Mouse (Mus musculus): ENCODE results near the gene Ryr2. TPM values are rescaled to one million over a fixed set of nuclear protein-coding genes. Genes with fewer than 3 reads are reported as not detected.

Ryr2 gene
- total RNA-seq, 2 experiments from 2014 or later, result 936 to 1,019 TPM

DNA sequence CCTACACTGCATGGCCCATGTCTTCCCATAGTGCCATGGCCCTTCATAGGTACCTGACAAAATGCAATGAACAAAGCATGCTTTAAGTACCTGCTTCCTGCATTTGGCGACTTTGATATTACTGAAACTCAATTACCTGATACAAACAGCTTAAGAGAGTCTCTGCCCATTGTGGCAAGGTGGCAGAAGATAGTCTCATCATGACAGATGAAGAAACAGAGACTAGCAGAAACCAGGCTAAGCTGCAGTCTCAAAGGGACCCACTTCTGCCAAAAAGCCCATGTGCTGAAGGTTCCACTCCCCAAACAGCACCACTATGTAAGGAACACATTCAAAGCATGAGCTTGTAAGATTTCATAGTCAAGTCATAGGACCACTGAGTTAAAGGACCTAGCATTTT lies 7.8 kb downstream of the Ryr2 start:
- DNase-seq (ENCODE audit: low spot score), result no peak
- intact Hi-C loops (cut with DNase I), result no loop called here

DNA sequence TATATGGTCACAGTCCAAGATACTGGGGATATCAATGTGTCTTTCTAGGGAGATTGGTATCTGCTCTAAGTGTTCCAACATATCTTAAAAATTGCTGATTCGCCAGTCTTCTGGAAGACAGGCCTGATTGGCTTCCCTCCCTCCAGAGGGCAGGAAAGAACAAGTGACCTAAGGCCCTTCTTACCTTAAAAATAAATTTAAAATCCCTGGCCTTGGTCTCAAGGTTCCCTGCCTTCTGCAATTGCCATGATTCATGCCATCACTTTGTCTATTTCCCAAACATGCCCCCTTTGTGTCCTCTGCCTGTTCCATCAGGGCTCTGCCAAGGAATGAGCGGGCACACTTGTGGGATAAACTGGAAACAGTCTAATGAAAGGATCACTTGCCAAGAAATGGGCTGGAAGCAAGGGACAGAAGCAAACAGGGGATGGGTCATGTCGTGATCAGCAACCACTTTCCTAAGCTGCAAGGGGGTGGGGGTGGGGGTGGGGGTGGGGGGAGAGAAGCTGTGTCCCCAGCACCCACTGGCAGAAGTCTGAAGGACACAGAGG lies 10.3 kb downstream of the Ryr2 start:
- intact Hi-C loops (cut with DNase I), result no loop called here
- no peak for DNase-seq (ENCODE audit: low spot score)

DNA sequence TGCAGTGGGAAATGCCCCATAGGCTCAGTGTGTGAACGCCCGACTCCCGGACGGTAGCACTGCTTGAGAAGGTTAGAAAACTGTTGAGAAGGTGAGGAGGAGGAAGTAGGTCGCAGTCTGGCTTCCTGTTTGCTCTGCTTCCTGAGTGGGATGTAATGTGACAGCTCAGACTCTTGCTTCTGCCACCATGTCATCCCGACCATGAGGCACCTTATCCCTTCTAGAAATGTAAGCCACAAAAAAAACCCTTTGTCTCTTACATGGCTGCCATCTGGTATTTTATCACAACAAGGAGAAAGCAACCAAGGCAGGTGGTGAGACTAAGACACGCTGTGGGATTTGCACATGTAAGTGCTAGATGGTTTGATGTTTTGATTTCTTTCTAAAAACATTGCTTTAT lies 12.2 kb downstream of the Ryr2 start:
- intact Hi-C loops (cut with DNase I), result no loop called here

DNA sequence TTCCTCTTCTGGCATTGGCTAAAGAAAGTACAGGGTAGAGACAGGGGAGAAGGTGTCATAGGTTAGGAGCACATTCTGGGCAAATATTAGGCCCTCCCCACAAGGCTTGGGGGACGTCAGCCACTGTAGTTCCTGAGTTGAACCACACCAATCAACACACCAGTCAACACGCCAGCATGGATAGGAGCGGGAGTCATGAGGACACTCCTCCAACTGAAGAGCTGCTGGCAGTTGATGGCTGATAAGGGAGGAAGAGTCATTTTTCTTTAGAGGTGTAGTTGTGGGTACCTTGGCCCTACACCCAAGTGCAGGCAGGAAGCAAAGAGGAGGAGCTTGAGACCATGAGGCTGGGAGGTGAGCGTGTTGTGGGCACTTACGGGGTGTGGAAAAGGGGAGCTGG lies 13.6 kb downstream of the Ryr2 start:
- DNase-seq (ENCODE audit: low spot score), result no peak
- intact Hi-C loops (cut with DNase I), result no loop called here

More for the DNA sequence above, 12.2 kb downstream of the Ryr2 start:
- DNase-seq (ENCODE audit: low spot score), result no peak

DNA sequence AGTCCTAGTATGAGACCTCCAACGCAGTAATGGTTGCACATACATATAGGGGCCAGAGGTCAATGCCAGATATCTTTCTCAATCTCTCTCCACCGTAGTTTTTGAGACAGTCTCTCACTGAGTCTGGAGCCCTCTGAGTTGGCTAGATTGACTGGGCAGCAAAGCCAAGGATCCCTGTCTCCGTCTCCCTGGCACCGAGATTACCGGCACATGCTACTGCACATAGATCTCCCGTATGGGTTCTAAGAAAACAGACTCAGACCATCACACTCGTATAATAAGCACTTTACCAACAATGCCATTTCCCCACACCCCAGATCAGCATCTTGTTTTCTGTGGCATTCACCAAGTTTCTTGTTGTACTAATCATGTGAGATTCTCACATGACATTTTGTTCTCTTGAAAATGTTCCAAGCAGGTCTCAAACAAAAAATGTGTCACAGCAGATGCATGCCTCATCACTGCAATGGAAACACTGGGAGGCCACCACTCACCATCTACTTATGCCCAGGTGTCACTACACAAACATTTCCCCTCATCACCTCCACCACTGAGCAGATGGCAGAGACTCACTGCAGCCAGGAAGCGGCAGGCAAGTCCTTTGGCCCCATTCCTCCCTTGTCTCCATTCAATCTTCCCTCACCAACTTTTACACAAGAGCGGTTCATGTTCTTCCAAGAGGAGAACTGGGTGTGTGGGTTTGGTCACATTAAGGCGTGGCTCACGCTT lies 14.2 kb downstream of the Ryr2 start:
- intact Hi-C loops (cut with DNase I), result no loop called here

DNA sequence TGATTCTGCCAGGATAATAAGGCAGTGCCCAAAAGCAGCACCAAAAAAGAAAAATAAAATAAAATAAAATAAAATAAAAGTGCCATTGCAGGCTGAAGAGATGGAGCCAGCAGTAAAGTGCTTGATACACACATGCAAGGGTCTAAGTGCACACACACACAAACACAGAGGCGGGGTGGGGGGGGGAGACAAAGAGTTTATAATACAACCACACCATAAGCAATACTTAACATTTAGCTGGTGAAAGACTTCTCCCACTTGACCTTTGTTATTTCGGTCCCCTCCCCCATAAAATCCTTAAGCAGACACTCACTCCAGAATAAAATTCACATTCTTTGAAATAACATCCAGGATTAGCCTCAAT lies 22.7 kb downstream of the Ryr2 start:
- intact Hi-C loops (cut with DNase I), result no loop called here
- DNase-seq (ENCODE audit: low spot score), result no peak

More for the DNA sequence above, 14.2 kb downstream of the Ryr2 start:
- no peak for DNase-seq (ENCODE audit: low spot score)

DNA sequence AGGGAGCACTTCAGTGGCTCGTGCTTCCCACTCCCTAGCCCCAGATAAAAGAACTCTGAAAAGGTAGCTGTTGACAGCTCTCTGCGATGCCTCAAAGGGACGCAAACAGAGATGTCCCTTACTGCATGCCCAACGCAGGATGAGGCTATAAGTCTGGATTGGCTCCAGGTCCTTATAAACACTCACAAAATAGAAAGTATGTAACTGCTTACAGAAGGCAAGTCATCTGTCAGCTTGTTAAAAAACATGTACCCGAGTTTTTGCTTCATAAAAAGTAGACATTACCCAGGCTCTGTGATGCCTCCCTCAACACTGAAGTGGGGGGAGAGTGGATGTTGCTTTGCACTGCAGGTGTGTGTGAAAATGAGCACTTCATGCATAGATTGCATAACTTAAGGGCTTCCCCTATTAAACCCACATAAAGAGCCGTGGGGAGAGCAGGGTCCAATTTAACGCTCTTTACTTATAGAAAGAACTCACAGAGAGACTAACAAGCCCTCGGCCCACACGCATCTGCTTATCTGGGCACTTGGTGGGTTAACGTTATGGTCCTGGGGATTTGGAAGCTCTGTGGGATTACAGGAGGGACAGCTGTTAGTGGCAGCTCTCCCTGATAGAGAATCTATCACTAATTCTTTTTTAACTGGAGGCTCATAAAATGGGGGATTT lies 23.2 kb downstream of the Ryr2 start:
- DNase-seq (ENCODE audit: low spot score), result no peak
- intact Hi-C loops (cut with DNase I), result no loop called here

DNA sequence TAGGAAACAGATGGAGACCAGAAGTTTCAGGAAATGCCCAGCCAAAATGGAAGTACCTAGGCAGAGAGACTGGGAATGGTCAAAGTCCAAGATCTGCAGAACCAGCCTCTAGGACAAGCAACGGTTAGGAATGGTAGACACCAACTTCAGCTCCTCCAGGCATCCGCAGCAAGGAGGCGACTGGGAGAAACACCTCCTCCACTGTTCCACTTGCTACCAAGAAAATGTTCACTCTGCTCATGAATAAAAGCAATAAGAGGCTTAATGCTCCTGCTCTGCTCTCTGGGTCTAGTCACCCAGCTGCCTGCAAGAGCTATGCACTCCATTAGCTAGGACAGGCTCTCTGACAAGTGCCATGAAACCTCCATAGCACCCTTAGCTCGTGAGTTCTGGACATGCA lies 26.2 kb downstream of the Ryr2 start:
- DNase-seq (ENCODE audit: low spot score), result no peak
- intact Hi-C loops (cut with DNase I), result no loop called here

DNA sequence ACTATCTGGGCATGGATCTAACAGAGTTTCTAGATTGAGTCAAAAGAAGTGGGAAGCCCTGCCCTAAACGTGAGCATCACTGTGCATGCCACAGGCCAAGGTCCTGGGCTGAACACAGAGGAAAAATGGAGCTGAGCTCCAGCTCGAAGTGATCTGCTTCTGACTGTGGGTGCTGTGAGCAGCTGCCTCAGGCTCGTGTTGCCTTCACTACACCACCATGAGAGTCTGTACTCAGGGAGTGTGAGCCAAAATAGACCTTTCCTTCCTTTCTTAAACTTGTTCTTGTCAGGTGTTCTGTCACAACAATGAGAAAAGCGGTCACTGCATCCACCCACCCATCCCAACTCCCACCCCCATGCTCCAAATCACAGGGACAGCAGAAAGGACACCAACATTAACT lies 27.2 kb downstream of the Ryr2 start:
- intact Hi-C loops (cut with DNase I), result no loop called here
- DNase-seq (ENCODE audit: low spot score), result no peak

DNA sequence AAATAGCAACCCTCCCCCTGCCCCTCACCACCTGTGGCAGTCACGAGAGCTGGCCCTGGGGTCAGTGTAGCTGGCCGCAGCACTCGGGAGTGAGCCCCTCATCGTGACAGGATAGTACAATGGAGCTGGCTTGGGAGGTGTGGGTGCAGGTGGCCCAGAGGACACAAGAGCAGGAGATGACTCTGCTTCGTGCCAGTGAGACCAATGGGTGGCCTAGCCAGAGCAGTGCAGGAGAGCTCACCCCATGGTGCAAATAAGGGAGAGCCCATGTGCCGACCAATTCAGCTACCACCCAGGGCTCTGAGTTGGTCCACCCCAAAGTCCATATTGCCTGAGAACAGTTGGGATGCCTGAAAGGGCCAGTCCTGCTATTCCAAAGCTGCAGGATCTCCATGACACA lies 31.8 kb downstream of the Ryr2 start:
- intact Hi-C loops (cut with DNase I), result no loop called here
- no peak for DNase-seq (ENCODE audit: low spot score)

DNA sequence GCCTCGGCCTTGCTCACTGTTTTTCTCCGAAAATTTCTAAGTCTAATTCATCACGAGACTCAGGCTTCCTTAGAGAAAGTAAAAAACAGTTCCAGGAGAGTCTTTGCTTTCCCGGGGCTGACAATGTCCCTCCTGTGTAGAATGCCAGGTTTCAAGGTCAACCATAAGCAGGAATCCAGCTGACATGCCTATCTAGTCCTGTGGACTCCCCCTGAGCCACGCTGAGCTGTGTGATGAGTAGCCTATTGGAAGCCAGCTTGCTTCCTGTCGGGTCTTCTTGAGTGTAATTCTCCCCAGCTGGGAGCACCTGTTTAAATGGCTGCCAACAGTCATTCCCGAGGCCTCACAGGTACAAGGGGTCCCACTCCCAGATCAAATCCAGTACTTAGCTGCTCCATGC lies 34.2 kb downstream of the Ryr2 start:
- DNase-seq (ENCODE audit: low spot score), result no peak
- intact Hi-C loops (cut with DNase I), result no loop called here

DNA sequence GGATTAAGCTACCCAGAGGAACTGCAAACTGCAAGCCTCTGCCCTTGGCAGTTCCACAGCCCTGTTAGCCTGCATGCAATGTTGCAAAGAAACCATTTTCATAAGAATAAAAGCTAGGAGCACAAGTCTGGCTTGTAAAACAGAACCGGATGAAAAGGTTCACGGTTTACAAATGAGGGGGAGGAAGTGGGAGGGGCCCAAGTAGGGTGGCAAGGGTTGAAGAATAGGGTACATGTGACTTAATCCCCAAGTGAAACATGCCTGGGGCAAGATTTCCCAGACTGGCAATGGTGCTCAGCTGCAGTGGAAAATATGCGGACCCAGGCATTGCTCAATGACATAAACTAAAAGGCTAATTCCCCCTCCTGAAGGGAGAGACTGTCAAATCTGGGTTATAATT lies 34.6 kb downstream of the Ryr2 start:
- no peak for DNase-seq (ENCODE audit: low spot score)
- intact Hi-C loops (cut with DNase I), result no loop called here

DNA sequence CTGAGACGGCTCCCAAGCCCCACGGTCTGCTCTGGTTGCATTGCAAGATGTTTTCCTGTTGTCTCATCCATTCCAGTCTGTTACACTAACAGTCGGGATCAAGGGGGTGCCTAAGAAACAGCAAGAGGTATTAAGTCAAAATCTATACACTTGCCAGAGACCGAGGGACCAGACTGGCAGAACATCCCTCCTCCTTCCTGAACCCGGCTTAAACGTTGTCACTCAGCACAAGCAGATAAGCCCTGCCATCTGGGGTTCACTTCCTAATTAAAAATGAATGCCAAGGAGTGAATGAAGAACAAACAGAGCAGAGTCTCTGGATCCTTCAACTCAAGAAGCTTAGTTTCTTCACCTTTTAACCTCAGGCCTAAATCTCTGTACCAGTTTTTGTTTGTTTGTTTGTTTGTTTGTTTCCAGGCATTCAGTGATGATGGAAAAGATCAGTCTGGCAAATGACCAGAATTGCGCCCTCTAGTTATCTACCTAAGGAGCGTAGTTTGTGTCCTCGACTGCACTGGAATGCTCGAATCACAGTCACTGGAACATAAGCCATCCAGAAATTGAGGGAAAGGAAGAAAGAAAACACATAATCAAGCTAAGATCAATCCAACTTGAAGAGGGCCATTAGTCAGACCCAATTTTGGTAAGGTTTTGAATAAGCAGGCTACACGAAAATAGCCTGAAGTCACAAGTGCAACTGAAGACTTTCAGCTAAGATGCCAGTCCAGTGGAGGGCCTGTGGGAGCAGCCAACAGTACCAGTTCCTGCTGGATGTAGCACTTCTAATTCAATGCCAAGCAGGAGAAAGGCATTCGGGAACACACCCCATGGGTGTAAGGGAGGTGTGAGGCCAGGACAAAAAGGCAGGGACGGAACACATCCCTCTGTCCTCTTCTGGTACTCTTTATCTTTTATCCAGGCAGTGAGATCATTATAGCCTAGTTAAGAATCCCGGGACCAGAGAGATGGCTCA lies 36.3 kb downstream of the Ryr2 start:
- DNase-seq (ENCODE audit: low spot score), result no peak
- intact Hi-C loops (cut with DNase I), result no loop called here

DNA sequence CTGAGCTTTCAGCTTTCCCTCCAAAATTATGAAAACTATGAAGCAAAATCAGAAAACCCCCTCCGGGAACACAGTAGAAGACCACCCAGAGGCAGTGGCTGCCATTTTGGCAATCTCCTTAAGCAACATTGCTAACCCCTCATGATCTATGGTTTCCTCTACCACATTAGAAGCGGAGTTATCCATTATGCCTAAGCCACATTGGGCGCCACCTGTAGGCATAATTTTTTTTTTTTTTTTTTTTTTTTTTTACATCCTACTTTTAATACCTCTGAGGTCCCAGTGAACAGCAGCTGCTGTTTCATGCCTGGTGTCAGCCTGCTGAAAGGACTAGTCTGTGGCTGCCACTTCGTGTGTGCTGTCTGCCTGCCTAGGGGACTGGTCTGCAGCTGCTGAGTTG lies 42.2 kb downstream of the Ryr2 start:
- no peak for DNase-seq (ENCODE audit: low spot score)
- intact Hi-C loops (cut with DNase I), result no loop called here

DNA sequence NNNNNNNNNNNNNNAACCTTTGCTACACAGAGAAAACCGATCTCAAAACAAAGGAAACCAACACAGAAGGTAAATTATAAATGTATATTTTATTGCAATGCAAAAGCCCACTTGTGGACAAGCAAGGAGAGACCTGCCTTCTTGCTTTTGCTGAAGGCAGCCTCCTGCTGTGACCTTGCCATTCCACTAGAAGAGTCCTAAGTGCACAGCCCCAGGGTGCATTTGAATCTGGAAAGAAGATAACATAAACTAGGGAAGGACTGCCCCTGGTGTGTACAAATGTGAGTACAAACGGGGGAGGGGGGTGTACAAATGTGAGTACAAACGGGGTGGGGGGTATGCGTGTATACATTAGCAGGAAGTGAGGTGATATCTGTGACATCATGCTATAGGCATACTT lies 43.2 kb downstream of the Ryr2 start:
- intact Hi-C loops (cut with DNase I), result no loop called here
- DNase-seq (ENCODE audit: low spot score), result no peak

DNA sequence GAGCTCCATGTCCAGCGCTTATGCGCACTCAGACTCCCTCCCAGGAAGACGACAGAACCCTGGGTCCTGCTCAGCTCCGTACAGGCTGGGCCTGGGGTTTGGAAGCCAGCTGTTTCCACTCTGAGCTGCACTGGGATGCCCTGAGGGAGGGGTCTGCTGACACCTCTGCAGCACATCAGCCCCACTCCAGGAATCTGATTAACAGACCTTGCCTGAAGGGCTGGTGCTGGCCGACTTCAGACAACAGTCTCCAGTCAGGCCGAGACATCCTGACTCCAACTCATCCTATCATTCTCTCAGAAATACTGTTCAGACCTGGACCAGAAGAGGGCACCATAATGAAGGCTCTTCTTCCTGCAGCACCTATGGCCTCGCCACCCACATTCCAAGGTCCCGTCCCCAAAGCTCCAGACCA lies 49.4 kb downstream of the Ryr2 start:
- intact Hi-C loops (cut with DNase I), result no loop called here
- DNase-seq (ENCODE audit: low spot score), result no peak

DNA sequence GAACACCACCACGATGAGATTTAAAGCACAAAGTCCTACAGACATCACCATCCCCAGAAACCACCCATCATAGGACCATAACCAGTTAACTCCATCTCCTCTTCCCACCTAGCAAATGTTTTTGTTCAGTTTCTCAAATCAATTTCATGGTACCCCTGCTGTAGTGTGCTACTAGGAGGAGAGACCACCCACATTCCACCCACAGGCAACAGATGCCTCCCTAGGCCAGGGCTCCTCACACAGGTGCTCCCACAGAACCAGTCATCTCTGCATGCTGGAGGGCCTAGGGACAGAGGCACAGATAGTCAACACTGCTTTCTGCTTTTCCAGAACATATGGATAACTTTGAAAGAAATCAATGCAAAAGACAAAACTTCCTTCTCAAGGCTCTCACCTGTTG lies 50.8 kb downstream of the Ryr2 start:
- DNase-seq (ENCODE audit: low spot score), result no peak
- intact Hi-C loops (cut with DNase I), result no loop called here

DNA sequence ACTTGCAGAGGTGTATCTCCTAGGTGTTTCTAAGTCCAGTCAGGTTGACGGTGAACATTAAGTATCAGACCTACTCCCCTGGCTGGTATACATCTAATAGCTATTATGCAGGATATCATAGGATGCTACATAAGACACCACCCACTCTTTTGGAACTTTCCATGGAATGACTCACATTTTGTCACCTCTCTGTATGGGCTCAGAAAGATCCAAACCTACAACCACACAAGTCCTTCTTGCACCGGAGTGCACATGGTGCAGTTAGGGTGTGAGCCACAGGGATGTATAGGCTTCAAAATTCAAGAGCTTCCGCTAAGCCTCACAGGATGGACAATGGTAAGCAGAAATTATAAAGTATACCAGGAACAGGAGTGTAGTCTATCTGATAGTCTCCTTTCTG lies 52.8 kb downstream of the Ryr2 start:
- intact Hi-C loops (cut with DNase I), result no loop called here
- DNase-seq (ENCODE audit: low spot score), result no peak

DNA sequence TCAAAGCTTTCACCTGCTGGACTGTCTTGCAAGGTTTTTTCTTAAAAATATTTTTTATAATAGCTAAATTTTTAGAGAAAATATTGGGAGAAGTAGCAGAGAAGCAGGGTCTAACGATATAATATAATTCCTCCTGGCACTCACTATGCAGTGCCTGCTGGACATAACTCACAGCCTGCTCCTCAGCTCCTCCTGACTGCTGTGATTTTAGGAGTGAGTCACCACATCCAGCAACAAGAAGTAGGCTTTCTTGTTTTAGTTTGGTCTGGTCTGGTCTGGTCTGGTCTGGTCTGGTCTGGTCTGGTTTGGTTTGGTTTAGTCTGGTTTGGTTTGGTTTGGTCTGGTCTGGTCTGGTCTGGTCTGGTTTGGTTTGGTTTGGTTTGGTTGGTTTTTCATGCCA lies 55.9 kb downstream of the Ryr2 start:
- DNase-seq (ENCODE audit: low spot score), result no peak
- intact Hi-C loops (cut with DNase I), result no loop called here

DNA sequence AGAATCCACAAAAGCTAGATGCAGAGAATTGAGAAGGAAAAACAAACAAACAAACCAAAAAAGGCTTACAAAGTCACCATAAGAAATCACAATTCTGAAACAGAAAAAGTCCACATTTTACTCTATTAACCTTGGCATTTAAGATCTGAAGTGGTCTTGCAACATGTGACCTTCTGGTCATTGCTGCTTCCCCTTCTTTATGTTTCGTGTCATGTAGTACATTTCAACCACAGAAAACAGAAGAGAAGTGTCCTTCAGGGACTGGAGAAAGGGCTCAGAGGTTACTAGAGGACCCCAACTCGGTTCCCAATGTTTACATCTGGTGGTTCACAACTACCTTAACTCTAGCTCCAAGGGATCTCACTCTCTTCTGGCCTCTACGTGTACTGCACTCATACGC lies 59.7 kb downstream of the Ryr2 start:
- DNase-seq (ENCODE audit: low spot score), result no peak
- intact Hi-C loops (cut with DNase I), result no loop called here

DNA sequence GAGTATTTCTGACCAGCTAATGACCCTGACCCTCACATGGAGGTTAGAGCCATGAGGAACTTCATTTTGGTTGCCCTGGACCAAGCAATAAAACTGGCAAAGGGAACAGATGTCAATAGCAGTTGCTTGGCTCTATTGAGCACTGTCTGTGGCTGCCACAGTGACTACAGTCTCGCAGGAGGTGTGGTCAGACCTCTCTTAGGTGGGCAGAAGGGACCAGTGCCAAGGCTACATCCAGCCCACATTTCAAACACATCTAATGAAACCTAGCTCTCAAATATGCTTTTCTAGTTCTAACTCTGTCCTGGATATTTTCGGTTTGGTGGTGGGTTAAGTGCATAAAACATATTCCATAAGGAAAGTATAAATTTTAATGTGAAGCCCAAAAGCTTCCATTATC lies 62.0 kb downstream of the Ryr2 start:
- DNase-seq (ENCODE audit: low spot score), result no peak
- intact Hi-C loops (cut with DNase I), result no loop called here

Data from heart, postnatal 25 days (tissue).